Mouse (Mus musculus): ENCODE data around the gene Bcl11a.
A peak's percentile ranks its signal among the peaks of the same experiment; 100 is the strongest.

The Bcl11a gene

DNA sequence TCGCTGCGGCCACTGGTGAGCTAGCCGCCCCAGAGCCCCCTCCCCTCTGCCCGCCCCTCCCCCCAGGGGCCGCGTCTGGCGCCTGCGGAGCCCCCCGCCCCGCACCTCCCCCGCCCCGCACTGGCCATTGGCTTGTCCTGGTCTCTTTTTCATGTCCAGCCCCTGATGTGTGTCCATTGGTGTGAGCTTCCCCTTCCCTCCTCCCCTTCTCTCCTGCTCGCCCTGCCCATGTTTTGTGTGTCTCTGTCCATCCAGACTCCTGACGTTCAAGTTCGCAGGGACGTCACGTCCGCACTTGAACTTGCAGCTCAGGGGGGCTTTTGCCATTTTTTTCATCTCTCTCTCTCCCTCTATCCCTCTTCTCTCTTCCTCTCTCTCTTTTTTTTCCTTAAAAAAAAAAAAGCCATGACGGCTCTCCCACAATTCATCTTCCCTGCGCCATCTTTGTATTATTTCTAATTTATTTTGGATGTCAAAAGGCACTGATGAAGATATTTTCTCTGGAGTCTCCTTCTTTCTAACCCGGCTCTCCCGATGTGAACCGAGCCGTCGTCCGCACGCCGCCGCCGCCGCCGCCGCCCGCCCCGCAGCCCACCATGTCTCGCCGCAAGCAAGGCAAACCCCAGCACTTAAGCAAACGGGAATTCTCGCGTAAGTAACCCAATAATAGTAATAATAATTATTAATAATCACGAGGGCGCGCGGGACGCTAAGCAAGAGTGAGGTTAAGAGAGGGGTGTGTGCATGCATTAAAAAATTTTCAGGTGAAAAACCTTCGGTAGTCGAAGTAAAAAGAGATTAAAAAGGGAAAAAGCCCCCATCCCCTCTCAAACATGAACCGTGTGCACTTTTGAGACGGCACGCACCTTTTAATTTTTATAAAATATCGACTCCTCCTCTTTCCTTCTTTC is at the start of gene Bcl11a:
TSS of gene Bcl11a (plus strand) at position 262 of the 911 bp plus-strand sequence.
- peak; percentile 83 for DNase-seq (ENCODE audit: inconsistent ontology term)

DNA sequence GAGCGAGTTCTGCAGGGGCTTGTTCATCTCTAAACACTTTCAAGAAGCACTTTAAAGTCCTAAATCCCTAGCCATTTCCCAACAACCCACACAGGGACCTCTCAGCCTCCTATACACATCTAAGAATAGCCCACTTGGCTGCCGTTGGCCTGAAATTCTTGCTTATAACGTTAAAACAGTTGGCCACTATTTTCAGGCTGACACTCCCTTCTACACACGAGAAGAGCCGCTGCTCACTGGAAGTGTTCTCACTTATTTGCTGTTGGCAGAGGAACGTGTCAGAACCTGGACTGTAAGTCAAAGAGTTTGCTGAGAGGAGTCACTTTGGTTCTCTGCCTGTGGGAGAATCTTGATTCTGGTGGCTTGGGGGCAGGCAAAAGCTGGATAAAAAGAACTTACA is 33.8 kb upstream of the Bcl11a start:
- DNase-seq (ENCODE audit: inconsistent ontology term) = no peak

DNA sequence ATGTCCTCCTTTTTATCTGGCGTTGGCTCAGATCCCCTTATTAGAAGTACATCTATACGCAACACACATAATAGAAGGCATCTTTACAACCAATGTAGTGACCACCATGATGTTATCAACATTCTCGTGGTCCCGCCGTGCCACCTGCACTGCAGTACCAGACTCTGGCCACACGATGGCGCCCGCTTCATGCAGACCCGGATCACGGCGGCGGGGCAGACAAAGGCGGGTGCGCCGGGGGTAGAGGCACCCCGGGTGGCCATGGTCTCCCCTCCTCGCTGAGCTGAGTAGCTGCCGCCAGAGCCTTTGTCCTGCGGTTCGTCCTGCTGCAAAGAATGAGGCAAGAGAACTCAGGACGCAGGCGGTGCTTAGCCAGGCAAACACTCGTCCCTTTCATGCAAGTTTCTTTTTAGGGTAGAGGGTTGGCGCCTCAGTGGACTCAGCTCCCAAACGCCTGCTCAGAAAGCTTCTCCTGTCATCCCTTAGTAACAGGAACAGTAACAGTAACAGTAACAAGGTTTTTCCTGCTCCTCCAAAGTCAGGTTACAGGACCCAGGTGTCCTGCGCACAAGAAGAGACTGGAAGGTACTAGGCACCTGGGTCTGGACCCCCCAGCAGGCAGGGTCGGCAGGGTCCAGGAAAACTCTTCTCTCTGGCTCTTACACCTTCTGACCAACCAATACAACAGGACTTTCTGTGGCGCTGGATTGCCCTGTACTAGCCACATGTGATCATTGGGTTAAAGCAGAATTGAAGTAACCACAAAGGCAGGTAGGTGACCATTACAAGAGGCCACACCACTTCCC is 28.4 kb upstream of the Bcl11a start:
- peak; percentile 68 for DNase-seq (ENCODE audit: inconsistent ontology term)

DNA sequence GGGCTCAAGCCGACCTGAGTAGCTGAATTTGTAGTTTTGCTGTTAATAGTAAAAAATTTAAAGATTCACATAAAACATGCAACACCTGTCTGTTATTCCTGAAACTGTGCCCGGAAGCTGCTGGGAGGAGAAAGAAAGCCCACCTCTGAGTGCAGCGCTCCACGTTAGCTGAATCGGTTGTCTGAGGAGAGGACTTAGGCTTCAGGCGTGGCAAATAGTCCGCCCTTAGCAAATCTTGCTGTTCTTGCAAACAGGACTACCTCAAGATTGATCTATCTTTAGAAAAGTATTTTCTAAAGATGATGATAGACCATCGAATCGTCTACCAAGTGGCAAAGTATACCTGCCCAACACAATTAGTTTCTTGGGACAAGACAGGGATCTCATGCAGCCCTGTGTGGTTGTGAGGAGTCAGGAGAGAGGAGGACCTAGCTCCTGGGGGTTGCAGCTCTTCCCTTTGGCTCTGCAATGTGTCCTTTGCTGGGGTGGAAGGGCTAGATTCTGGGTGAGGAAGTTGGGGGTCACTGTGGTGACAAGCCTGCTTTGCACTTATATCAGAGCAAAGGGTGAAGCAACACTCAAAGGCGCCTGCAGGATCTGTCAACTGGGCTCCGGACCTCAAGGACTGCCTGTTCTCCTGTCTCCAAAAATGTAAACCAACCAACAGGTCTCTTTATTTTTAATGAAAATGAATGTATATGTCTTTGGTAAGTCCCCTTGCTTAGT is 27.7 kb upstream of the Bcl11a start:
- no peak for DNase-seq (ENCODE audit: inconsistent ontology term)

DNA sequence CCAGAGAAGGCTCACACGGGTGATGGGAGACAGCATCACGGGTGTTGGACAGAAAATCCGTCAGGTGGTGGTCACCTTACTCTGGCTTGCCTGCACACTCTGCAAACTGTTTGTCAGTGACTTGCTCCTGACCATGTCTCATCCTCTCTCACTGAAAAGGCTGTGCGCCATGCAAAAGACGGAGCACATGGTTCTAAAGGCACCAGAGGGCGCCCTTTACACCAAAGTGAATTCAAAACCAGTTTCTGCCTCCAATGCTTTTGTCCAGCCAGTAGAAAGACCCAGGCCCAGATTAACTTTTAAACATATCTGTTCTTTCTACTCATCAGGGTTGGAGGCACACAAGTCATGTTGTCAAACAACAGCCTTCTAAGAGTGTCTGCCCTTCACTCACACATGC is 25.0 kb upstream of the Bcl11a start:
- no peak for DNase-seq (ENCODE audit: inconsistent ontology term)

DNA sequence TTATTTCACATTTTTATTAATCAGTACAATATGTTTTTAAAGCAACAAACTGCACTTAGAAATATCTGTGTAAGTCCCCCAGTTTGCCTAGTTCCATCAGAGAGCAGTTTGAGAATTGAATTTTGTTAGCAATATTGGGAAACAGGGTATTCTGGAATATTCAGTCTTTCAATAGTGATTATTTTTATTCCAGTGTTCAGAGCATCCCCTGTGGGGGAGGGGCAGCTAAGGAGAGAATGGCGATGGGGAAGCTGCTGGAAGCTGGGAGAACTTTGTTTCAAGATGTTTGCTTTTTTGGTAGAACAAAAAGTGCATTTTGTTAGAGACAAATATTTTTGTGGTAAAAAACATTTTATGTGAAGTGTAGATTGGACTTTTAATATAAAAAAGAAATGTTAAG is 18.7 kb upstream of the Bcl11a start:
- DNase-seq (ENCODE audit: inconsistent ontology term) = no peak

DNA sequence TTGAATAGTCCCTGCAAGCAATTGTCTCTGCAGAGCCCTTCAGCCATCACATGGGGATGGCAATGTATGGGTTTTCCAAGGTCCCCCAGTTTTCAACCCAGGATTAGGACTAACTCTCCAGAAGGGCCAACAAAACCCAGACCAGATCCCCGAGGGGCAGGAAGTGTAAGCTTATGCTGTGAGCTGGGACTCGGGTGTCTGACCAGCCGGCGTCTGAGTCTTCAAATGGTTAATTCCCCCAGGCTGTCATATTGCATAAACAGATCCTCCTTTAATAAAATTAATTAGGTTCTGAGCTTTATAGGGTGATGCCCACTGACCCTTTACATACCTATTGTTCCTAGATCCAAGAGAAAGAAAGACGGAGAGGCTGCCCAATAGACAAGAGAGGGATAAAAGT is 17.4 kb upstream of the Bcl11a start:
- DNase-seq (ENCODE audit: inconsistent ontology term) = no peak

DNA sequence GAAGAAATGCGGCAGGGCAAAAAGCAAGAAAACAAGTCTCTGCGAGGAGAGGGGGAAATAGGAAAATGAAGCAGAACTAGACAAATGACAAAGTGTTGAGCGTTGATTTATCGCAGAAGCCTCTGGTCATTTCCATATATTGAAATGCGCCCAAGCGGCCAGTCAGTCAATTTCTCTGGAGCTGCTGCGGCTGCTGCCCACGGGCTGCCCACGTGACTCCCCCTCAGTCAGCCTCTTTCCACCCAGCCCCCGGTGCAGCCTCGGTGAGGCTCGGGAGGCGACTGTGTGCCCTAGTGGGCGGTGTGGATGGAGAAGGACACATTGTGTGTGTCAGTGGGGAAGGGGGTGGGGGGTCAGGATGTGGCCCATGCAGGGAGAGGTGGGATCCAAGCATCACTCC is 16.0 kb upstream of the Bcl11a start:
- DNase-seq (ENCODE audit: inconsistent ontology term) = no peak

DNA sequence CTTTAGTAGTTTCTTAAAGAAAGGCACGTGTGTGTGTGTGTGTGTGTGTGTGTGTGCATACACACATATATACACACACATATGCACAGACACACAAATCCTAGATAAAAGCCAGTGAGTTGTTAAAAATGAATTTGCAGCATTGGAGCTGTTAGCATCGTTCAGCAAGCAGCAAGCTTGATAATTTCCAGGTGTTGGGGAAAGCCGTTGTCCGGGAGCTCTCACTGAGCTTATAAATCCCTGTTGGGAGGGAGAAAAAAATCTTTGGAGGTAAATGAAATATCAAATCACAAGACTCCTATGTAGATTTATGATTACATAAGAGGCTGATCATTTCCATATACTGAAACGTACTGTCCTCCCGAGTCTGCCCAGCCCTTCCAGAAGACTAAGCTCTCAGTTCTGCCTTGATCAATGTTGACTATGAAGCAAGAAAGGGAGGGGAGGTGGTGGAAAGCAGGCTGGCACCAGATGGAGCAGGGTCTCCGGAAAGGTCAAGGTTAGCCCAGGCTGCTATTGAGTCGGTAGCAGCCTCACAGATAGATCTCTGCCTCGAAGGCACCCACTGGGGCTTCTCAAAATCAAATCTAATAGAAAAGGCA is 15.3 kb upstream of the Bcl11a start:
- DNase-seq (ENCODE audit: inconsistent ontology term) = no peak

DNA sequence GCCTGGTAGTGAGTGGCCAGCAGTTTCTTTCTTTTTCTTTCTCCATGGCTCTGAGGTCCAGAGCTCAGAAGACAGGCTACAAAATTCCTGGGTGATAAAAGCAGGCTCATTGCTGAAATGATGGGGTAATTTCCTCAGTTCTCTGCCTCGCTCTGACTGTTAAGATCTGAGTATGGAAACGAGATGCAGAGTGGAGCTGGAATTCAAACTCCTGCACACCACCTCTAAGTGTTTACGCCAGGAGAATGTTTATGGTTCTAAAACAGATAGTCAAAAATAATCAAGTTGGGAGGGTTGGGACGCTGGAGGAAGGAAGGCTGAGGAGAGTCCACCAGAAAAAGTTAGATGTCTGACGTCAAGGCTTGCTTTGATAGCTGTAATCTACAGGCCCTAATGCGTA is 13.6 kb upstream of the Bcl11a start:
- no peak for DNase-seq (ENCODE audit: inconsistent ontology term)

DNA sequence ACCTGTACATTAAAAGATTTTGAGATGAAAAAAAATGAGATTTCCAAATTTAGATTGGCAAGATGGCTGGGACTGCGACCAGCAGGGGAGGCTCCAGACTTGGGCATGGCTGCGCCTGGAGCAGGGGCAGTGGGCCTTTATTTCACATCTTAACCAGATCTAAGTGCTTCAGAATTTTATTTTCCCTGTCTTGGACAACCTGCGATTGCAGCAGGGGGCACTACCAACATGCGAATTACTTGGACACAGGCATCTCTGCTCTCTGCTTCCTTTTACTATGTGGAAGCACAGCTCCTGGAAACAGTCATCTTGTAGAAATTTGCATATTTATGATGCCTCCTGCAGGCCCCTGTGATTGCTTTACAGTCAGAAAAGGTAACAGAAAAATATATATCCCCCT is 12.5 kb upstream of the Bcl11a start:
- no peak for DNase-seq (ENCODE audit: inconsistent ontology term)

DNA sequence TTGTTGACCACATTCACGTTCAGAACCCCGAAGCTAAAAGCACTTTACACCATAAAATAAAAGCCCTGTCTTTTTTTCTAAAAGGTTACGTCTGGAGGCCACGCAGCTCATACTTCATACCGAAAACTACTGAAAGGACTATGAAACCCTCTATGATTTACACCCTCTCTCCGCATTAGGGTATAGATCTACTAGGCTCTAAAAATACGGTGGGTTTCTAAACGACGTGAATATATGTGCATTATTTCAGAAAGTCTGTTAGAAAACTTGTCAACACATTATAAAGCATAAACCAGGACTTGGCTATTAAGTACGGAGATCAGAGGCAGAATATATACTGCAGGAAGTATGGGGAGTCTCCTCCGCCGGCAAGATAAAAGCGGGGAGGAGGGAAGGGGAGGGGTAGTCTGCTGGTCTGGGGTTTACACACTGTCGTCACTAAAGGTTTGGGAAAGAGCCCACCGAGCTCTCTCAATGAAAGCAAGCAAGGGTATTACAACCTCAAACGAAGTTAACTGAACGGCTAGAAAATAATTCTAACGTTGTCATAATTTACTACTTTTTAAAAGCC is 3.8 kb upstream of the Bcl11a start:
- DNase-seq (ENCODE audit: inconsistent ontology term) = no peak

DNA sequence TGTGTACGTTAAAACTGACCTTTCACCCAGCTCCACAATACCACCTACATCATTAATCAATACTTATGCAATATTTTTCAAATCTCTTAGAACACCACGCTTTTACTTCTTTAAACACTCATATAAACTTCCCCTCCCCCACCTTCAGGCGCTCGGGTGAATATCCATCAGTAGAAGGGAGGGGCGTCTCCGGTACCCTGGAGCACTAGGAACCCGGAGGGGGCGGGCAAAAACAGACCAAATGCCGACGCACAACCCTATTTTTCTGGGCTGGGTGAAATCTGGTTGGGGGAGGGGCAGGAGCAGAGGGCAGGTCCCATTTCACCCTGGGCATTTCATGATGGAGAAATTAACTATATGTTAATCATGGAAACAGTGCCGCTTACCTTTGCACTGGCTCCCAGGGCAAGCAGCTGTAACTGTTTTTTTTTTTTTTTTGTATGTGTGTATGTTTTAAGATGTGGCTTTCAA is 3.2 kb upstream of the Bcl11a start, which contains the start of gene A830031A19Rik:
TSS of gene A830031A19Rik (minus strand) at position 421 of the 471 bp plus-strand sequence.
- DNase-seq (ENCODE audit: inconsistent ontology term) = no peak

DNA sequence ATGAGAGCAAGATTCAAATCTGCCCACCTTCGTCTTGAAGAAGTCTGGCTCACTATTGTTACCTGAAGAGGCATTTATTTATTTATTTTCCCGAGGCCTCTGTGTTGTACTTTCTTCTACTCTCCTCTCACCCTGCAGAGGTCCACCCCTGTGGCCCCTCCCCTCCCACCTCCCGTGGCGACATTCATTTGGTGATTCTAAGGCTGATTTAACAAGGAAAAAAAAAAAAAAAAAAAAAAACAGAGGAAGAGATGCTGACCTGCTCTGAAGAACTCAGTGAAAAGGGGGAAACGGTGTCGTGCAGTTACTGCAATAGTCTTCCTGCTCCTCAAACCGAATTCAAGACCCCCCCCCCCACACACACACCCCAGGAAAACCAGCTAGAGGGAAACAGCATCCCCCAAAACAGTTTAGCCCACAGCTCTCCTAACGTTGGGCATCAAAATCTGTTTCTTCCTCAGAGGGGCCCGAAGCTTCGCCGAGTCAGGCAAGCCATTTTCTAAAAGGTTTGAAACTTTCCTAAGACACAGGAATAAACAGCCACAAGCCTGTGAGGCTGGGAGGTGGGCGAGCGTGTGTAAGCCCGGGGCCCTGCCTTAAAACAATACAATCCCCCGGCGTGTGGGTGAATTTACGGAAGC is 2.2 kb upstream of the Bcl11a start:
- DNase-seq (ENCODE audit: inconsistent ontology term) = peak; percentile 33

DNA sequence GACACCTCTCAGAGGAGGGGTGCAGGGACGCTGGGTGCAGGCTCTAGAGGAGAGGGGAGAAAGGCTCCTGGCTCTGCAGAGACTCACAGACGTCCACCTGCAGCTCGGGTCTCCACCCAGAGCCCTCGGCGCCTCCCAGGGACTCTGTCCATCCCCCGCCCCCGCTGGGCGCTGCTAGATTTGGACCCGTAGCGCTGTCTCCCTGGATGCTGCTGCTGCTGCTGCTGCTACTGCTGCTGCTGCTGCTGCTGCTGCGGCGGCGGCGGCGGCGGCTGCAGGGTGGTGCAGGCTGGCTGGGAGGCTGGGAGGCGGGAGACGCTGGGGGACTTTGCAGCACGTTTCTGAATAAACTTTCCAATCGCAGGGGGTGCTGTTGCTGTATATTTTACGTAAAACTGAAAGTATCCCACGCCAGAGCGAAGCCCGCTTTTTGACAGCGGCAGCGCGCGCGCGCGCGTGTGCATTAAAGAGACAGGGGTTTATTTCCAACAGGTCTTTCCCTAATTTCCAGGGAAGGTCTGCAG is 1.7 kb upstream of the Bcl11a start:
- DNase-seq (ENCODE audit: inconsistent ontology term) = peak; percentile 65

DNA sequence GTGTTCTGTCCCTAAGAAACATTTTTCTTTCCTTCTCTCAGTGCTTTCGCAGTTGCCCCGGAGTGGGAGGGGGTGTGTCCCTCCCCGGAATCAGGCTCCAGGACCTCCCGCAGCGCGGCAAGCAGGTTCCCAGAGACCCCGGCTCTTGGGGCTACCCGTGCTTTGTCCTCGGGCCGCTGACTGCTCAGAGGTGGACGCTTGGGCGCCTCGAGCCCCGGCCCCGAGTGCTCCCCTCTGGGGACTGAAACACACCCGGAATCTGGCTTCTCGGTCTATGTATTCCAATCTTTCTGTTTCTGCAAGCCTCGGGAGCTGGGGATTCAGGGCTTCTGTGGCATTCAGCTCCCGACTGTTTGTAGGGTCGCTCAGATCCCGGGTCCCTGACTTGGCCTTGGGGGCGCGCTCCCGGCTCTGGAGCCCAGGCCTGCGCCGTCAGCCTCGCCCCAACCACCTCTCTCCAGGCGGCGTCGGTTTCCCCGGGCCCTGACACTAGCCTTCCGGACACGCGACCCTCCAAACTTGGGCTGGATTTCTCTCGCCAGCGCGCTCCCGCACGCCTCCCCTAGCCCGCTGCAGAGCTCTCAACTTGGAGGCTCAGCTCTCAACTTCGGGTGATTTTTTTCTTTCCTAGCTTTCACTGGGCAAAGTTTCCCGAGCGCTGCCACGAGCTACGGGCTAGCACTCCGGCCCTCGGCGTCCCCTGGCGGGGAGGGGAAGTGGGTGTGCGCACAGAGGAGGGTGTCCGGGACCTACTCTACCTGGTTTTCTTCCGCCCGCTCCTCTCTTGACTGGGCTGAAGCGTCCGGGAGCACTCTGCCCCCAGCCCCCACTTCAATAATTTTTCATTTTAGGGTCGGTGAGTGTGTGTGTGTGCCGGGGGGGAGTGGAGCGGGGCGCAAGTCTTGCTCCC is 780 bp upstream of the Bcl11a start:
- peak; percentile 85 for DNase-seq (ENCODE audit: inconsistent ontology term)

DNA sequence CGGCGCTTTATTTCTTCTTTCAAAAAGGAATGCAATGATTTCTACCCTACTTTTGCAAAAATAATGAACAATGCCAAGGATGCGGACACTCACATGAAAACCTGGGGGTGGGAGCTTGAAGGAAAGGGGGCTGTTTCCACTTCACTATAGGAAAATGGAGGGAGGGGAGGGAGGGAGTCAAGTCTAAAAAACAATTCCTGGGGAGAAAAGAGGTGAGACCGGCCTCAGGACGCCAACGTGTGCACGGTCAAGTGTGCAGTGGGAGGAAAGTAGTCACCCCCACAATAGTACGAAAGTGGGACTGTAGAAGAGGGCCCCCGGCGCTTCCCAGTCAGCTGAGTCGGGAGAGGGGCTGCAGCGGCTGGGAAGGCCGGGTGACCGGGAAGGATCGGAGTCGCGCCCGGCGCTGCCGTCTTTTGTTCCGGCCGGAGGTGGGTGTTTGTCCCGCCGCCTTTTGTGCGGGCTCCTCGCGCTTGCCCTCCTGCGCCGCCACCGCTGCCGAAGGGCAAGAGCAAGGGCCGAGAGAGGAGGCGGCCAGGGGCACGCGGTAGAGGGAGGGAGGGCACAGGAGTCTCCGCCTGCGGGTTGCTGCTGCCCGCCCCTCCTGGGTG is 955 bp downstream of the Bcl11a start:
- DNase-seq (ENCODE audit: inconsistent ontology term) = peak; percentile 62

DNA sequence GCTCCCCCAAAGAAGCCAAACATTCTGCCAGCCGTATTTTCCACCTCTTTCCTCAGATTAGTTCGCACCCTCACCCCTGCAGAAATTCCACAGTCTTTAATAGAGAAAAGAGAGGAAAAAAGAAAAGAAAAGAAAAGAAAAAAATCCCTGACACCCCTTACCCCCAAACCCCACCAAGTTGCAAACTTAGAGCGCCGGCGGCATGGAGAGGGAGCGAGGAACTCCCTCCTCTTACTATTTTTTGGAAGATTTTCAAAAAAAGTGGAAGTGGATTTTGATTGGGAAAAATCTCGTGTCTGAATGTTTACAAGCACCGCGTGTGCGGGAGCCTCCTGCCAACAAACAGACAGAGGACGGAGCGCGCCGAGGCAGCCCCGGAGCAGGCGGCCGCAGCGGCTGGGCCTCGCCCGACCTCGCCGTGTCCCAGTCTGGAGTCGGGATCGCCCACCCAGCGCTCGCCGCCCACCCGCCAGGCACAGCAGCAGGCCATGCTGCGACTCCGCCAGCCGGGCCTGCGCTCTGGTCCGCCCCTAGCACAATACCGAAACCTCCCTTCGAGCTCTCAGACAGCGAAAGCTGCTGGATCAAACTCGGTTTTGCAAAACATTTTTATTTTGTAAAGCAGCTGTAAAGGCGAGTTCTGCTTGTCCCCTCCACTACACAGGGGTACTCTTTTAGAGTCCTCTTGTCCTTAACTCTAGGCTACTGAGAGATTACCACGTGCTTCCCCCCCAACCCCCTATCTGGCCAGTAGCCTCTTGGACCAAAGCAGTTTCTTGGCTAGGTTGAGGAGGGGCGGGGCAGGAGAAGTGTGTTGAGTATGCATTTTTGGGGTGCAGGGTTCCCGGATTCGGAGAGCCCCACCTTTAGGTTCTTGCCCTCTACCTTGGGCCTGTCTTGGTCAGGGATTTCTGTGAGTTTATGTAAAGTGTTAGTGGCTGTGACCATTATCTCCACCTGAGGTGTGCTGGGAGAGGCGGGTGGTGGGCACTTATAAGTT is 1.8 kb downstream of the Bcl11a start:
- peak; percentile 66 for DNase-seq (ENCODE audit: inconsistent ontology term)

Data from Muller cell, postnatal 12 days (primary cell).